Mouse (Mus musculus) stomach, embryonic 15.5 days (tissue): ENCODE measurements around the gene Galnt10. TPM values are rescaled to one million over a fixed set of nuclear protein-coding genes. Genes with fewer than 3 reads are reported as not detected.

ENCODE experiments used
- ATAC-seq: fragments of 200-750 bp; cut with Nextera tagmentation; 2 replicates; pipeline ENCODE4 v1.8.0; 2017; ENCODE audit warnings: low read depth, moderate number of reproducible peaks, moderate TSS enrichment; ENCODE audit not compliant: insufficient read depth, low FRiP score
- H3K27ac ChIP-seq: fragments of 300-500 bp; sonication (generic); 2 replicates; pipeline ENCODE4 v1.5.1; 2015; ENCODE audit warnings: mild to moderate bottlenecking, inconsistent platforms
- H3K27me3 ChIP-seq: fragments of 300-500 bp; sonication (generic); replicated peaks from 2 replicates; pipeline ENCODE4 v1.6.1; 2015; ENCODE audit warnings: inconsistent platforms
- H3K36me3 ChIP-seq: fragments of 300-500 bp; sonication (generic); 2 replicates; pipeline ENCODE4 v1.6.1; 2015; ENCODE audit warnings: inconsistent platforms
- H3K4me1 ChIP-seq: fragments of 300-500 bp; sonication (generic); 2 replicates; pipeline ENCODE4 v1.6.1; 2015; ENCODE audit warnings: inconsistent platforms
- H3K4me2 ChIP-seq: fragments of 300-500 bp; sonication (generic); 2 replicates; pipeline ENCODE4 v1.6.1; 2015; ENCODE audit warnings: mild to moderate bottlenecking, inconsistent platforms
- H3K4me3 ChIP-seq: fragments of 300-500 bp; sonication (generic); replicated peaks from 2 replicates; pipeline ENCODE4 v1.5.1; 2015; ENCODE audit warnings: inconsistent platforms
- H3K9ac ChIP-seq: fragments of 300-500 bp; sonication (generic); 2 replicates; pipeline ENCODE4 v1.6.1; 2015; ENCODE audit warnings: inconsistent platforms
- H3K9me3 ChIP-seq: fragments of 300-500 bp; sonication (generic); 2 replicates; pipeline ENCODE4 v1.6.1; 2016; ENCODE audit warnings: inconsistent platforms
- WGBS: fragments of 180-500 bp; shearing (Covaris S2); methylation state at CpG from one replicate; pipeline ENCODE4 v1.1.7; 2015; 5-methylcytosine and 5-hydroxymethylcytosine counted together
- polyA plus RNA-seq: library from polyadenylated mRNA; unstranded; fragments of >200 nt; fragmentation: Nextera tagmentation; extraction: Ambion mirVana; gene quantifications from 2 replicates; pipeline ENCODE4 v1.2.1, GENCODE M21; 2015

Gene Galnt10
- polyA plus RNA-seq, 1 experiment from 2014 or later, result 19.8 TPM

DNA sequence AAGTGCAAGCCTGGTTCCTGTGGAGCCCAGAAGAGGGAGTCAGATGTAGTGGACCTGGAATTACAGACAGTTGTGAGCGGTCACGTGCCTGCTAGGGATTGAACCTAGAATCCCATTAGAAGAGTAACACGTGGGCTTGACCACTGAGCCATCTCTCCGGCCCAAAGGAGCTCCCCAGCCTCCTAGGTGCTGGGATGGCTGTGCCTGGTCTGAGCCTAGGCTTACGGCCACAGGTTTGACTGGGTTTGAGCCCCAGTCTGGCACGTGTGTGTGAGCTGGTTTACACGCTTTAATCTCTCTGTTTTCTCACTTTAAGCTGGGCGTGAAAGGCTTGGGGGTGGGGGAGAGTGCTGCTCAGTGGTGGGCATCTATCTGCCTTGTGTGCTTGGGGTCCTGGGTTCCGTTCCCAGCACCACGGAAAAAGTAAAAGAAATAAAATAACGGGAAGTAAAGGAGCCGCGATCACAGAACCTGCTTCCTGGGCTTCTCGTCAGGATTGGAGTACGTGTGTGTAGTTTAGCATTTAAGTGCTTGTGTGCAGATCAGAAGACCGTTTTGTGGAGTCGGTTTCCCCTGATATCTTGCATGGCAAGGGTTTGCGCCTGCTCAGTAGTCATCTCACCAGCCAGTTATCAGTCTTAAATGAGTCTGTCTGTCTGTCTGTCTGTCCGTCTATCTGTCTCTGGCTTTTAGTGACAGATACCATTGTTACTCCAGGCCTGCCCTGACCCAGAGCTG lies 16.4 kb downstream of the Galnt10 start:
- H3K9me3 ChIP-seq, result no peaks in the 10 kb centered on the region
- H3K9ac ChIP-seq, result no peak overlapping the region
- 90% methylated on average over 19 of the region's 19 CpGs for WGBS
- H3K4me1 ChIP-seq, result peaks cover 2% of the 10 kb centered on the region; the same call in 1 of the 2 replicates
- no peaks in the 10 kb centered on the region for H3K36me3 ChIP-seq
- no peak overlapping the region for H3K4me3 ChIP-seq
- no peaks in the 10 kb centered on the region for H3K27me3 ChIP-seq
- H3K4me2 ChIP-seq, result no peak overlapping the region
- ATAC-seq, result no peak
- H3K27ac ChIP-seq, result no peak overlapping the region

DNA sequence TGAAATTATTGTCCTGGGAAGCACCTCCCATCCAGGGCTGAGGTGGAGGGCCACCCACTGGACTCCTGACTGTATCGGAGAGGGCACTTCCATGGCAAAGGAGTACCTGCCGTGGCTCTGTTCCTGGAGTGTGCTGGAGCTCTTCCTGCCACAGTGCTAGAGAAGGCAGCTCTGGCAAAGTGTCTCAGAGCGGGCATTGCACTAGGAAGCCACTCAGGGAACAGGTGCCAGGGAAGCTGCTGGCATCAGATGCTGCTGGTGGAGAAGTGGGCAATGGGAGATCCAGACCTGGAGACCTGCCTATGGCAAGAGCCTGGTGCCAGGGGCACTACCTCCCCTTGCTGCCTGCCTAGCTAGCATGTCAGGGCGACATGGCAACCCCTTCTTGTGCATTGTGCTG lies 17.0 kb downstream of the Galnt10 start:
- no peaks in the 10 kb centered on the region for H3K9me3 ChIP-seq
- no peak overlapping the region for H3K9ac ChIP-seq
- WGBS, result 89% methylated on average over 4 of the region's 4 CpGs
- H3K27ac ChIP-seq, result no peak overlapping the region
- H3K4me3 ChIP-seq, result no peak overlapping the region
- peaks cover 2% of the 10 kb centered on the region; the same call in 1 of the 2 replicates for H3K4me1 ChIP-seq
- ATAC-seq, result no peak
- no peak overlapping the region for H3K4me2 ChIP-seq
- H3K27me3 ChIP-seq, result no peaks in the 10 kb centered on the region
- no peaks in the 10 kb centered on the region for H3K36me3 ChIP-seq

DNA sequence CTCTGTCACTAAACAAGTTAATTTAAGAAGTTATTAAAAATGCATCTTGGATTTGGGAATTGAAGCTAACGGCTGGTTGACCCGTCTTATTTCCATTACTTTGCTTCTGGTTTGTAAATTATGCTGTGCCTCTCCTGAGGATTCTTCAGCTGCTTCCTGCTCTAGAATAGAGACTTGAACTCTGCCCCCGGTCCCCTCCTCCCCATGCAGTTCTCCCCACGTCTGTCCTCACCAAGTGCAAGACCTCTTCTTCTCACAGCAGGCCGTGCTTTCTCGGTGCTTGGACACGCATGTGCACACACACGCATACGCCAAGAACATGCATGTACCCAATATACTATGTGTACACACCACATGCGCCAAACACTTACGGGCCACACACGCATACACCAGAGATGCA lies 18.0 kb downstream of the Galnt10 start:
- H3K4me3 ChIP-seq, result no peak overlapping the region
- H3K4me2 ChIP-seq, result no peak overlapping the region
- no peak for ATAC-seq
- H3K9ac ChIP-seq, result no peak overlapping the region
- no peaks in the 10 kb centered on the region for H3K27me3 ChIP-seq
- no peaks in the 10 kb centered on the region; the same call in 1 of the 2 replicates for H3K4me1 ChIP-seq
- H3K27ac ChIP-seq, result no peak overlapping the region
- 83% methylated on average over 12 of the region's 12 CpGs for WGBS
- no peaks in the 10 kb centered on the region for H3K9me3 ChIP-seq
- H3K36me3 ChIP-seq, result no peaks in the 10 kb centered on the region

DNA sequence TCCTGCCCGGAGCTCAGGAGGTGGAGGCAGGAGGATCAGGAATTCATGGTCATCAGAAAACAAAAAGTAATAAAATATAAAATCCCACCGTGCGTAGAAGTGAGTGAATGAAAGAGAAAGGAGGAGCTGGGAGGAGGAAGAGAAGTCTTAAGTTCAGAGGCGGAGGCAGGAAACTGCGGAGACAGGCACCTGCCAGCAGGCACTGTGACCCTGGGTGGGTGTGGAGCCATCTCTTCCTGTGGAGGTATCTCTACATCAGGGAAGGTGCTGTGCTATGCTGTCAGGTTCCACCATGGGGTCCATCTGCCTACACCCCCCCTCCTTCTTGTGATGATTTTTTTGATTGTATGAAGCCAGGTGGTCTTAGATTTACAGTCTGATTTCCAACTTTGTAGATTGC lies 19.5 kb downstream of the Galnt10 start:
- H3K4me2 ChIP-seq, result no peak overlapping the region
- H3K9me3 ChIP-seq, result no peaks in the 10 kb centered on the region
- no peak overlapping the region for H3K27ac ChIP-seq
- no peaks in the 10 kb centered on the region; the same call in 1 of the 2 replicates for H3K4me1 ChIP-seq
- no peak overlapping the region for H3K9ac ChIP-seq
- no peak for ATAC-seq
- no peak overlapping the region for H3K4me3 ChIP-seq
- H3K36me3 ChIP-seq, result no peaks in the 10 kb centered on the region
- 78% methylated on average over 5 of the region's 5 CpGs for WGBS
- H3K27me3 ChIP-seq, result no peaks in the 10 kb centered on the region

DNA sequence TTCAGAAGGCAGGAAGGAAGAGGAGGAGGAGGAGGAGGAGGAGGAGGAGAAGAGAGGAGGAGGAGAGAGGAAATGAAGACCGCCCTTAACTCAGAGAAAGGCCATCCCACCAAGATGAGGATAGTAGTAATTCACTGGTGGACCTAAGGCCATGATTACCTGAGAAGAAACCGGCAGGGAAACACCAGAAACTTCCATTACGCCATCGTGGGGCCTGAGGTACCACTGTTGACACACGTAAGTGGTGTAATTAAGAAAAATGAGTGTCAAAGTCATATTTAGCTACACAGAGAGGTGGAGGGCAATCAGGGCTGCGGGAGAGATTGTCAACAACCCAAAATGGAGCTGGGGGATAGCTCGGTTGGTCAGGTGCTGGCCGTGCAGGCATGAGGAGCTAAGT lies 23.0 kb downstream of the Galnt10 start:
- no peak for ATAC-seq
- Histone ChIP-seq H3K27ac (no peak overlapping the region), H3K9ac (no peak overlapping the region), H3K27me3 (no peaks in the 10 kb centered on the region), H3K4me2 (no peak overlapping the region), H3K9me3 (no peaks in the 10 kb centered on the region), H3K4me1 (peaks cover 15% of the 10 kb centered on the region), H3K36me3 (no peaks in the 10 kb centered on the region), H3K4me3 (no peak overlapping the region)
- 84% methylated on average over 8 of the region's 8 CpGs for WGBS

DNA sequence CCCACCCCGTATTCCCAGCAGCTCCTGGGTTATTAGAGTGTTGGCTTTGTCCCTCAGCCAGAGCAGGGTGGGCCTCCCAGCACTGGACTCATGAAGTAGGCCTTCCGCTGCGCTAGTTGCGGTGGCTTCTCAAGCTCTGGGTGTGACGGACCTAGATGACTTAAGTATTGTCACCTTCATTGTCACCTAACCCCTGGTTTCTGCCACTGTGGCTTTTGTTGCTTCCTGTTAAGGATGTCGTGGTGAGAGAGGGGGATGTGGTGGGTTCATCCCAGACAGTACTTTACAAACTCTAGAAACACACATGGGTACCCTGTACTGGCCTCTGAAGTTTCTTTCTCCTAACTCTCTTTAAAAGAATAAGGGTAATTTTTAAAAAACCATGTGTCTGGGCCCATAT lies 24.3 kb downstream of the Galnt10 start:
- WGBS, result 69% methylated on average over 6 of the region's 6 CpGs
- H3K4me2 ChIP-seq, result no peak overlapping the region
- peaks cover 22% of the 10 kb centered on the region for H3K4me1 ChIP-seq
- ATAC-seq, result no peak
- H3K4me3 ChIP-seq, result no peak overlapping the region
- H3K27ac ChIP-seq, result no peak overlapping the region
- no peak overlapping the region for H3K9ac ChIP-seq
- H3K9me3 ChIP-seq, result no peaks in the 10 kb centered on the region
- H3K27me3 ChIP-seq, result no peaks in the 10 kb centered on the region
- H3K36me3 ChIP-seq, result no peaks in the 10 kb centered on the region

DNA sequence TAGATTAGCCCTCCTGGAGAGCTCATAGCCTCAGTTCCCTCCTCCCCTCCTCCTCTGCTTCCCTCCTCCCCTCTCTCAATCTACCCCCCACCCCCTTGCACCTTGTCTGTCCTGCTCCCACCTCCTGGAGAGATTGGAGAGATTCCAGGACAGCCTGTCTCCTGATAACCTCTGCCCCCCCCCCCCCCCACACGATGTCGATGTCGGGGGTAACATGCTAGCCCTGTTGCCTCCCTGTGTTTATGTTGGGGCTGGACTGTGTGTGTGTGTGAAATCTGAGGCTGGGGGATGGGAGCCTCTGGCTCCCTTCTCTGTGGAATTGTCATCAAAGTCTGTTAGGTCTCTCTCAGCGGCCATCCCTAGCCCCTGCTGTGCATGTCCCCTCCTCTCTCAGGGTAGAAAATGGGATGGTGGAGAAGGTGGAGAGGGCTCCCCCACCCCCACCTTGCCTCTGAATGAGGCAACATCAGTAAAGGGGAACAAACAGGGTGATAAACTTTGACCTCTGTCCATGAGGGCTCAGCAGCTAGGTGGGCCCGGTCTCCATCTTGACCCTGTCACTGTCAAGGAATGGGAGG lies 26.0 kb downstream of the Galnt10 start:
- Histone ChIP-seq H3K9me3 (no peaks in the 10 kb centered on the region), H3K9ac (no peak overlapping the region), H3K4me3 (no peak overlapping the region), H3K27me3 (no peaks in the 10 kb centered on the region), H3K27ac (no peak overlapping the region), H3K4me1 (peaks cover 22% of the 10 kb centered on the region), H3K4me2 (no peak overlapping the region), H3K36me3 (no peaks in the 10 kb centered on the region)
- no peak; the same call in 1 of the 2 replicates for ATAC-seq
- 17% methylated on average over 5 of the region's 5 CpGs for WGBS

DNA sequence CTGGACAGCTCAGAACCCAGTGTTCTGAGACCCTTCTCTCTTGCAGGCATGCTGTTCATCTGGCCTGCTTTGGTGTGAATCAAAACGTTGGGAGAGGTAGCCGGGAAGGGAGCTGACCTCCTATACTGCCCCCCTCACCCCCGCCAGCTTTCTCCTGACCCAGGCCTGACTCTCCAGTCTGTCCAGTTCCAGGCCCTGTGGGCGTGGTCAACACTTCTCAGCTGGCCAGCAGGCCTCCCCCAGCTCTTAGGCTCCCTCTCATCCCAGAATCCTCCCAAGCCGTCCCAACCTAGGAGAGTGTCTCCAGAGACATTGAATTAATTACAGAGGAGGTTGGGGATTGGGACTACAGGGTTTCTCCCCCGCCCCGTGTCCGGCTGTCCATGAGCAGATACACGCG lies 26.6 kb downstream of the Galnt10 start:
- Histone ChIP-seq H3K4me1 (peaks cover 22% of the 10 kb centered on the region), H3K27me3 (no peaks in the 10 kb centered on the region), H3K4me3 (no peak overlapping the region), H3K27ac (no peak overlapping the region), H3K36me3 (no peaks in the 10 kb centered on the region), H3K9ac (no peak overlapping the region), H3K9me3 (no peaks in the 10 kb centered on the region), H3K4me2 (no peak overlapping the region)
- ATAC-seq, result no peak
- 52% methylated on average over 10 of the region's 10 CpGs for WGBS

DNA sequence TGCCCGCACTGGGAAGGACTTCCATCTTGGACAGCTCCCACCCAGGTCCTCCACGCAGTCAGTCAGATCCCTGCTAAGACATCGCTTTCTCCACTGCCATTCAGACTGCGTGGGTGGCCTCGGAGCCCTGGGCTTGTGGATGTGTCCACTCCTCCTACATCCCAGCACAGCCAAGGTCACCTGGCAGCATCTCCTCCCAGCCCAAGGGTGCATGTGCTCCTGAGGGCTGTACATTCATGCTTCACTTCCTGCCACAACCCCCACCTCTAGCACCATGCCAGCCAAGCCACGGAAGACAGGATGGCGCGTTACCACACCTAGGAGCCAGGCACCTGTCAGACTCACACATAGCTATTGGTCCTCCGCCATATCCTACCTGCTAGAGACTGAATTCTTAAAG lies 27.8 kb downstream of the Galnt10 start:
- no peaks in the 10 kb centered on the region for H3K9me3 ChIP-seq
- H3K4me1 ChIP-seq, result peaks cover 30% of the 10 kb centered on the region
- H3K27ac ChIP-seq, result no peak overlapping the region
- H3K36me3 ChIP-seq, result no peaks in the 10 kb centered on the region
- ATAC-seq, result no peak
- no peak overlapping the region for H3K4me2 ChIP-seq
- no peak overlapping the region for H3K9ac ChIP-seq
- H3K4me3 ChIP-seq, result no peak overlapping the region
- 84% methylated on average over 9 of the region's 9 CpGs for WGBS
- no peaks in the 10 kb centered on the region for H3K27me3 ChIP-seq

DNA sequence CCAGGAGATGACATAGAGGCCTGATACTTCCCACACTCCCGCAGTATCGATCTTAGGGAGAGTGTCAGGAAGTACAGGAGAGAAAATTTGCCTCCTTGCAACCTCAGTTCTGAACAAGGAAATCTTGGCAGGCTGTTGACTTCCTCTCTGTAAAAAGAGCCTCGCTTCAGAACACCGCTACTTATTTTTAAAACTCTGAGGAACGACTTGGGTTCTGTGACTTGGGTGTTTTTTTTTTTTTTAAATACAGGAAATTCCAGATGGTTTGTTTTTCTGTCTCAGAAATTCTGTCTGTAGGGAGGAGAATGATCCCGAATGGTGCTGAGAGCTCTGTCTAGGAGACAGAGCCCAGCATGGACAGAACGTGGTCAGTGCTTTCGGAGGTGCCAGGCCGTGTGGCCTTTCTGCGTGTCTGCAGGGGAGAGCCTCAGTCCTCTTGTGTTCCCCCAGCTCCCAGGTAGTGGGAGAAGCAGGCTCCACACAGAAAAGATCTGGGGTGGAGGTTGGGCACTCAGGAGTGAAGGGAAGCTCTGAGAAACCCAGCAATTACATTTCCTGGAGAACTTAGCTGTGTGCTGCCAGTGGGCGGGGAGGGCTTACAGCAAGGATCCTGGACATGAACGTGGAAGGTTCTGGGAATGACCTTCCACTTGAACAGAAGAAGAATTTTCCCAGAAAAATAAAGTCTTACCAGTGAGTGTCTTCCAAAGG lies 28.9 kb downstream of the Galnt10 start:
- ATAC-seq, result no peak
- H3K4me3 ChIP-seq, result no peak overlapping the region
- H3K9ac ChIP-seq, result no peak overlapping the region
- 37% methylated on average over 12 of the region's 12 CpGs for WGBS
- no peaks in the 10 kb centered on the region for H3K36me3 ChIP-seq
- H3K27ac ChIP-seq, result peak overlapping the region; percentile 92
- H3K9me3 ChIP-seq, result no peaks in the 10 kb centered on the region
- peak overlapping the region; percentile 21; the same call in 1 of the 2 replicates for H3K4me2 ChIP-seq
- H3K4me1 ChIP-seq, result peaks cover 30% of the 10 kb centered on the region
- no peaks in the 10 kb centered on the region for H3K27me3 ChIP-seq

DNA sequence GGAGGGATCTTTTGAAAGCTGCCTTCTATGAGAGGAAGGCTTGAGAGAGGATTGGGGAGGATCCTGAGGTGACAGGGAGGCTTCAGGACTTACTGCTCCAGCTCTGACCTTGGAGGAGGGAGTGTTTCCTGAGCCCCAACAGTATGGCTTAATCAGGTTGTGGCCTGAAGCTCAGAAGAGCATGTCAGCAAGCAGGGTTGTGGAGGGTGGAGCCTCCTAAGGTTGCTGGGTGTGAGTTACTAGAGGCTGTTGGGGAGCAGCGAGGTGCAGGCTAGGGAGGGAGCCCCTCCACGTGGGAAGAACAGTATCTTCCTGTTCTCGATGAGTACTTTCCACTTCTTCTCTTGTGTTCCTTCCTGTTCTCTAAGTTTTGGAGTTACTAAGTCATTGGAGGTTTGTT lies 32.0 kb downstream of the Galnt10 start:
- 60% methylated on average over 3 of the region's 3 CpGs for WGBS
- Histone ChIP-seq H3K9me3 (no peaks in the 10 kb centered on the region), H3K27me3 (no peaks in the 10 kb centered on the region), H3K4me1 (peaks cover 29% of the 10 kb centered on the region), H3K9ac (no peak overlapping the region), H3K4me3 (no peak overlapping the region), H3K4me2 (no peak overlapping the region), H3K36me3 (no peaks in the 10 kb centered on the region), H3K27ac (no peak overlapping the region)
- ATAC-seq, result no peak

DNA sequence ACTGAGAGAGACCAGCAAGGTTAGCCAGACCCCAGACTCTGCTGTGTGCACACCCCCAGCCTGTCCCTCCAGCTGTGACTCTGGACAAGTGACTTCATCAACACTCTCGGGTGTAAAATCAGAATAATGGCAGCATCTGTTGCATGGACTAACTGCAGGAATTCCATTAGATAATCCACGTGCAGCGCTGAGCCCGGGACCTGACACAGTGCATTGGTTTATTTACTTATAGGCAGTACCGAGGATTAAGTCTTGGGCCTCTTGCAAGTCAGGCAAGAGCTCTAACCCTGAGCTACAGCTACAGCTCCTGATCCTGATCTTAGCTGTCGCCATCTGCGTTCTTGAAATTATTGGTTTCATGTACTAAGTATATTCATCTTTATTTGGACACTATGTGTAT lies 37.3 kb downstream of the Galnt10 start:
- H3K36me3 ChIP-seq, result no peaks in the 10 kb centered on the region
- no peaks in the 10 kb centered on the region for H3K9me3 ChIP-seq
- WGBS, result 22% methylated on average over 7 of the region's 7 CpGs
- no peak overlapping the region for H3K27ac ChIP-seq
- H3K4me2 ChIP-seq, result no peak overlapping the region
- ATAC-seq, result peak; percentile 42; the same call in 1 of the 2 replicates
- no peak overlapping the region for H3K4me3 ChIP-seq
- H3K9ac ChIP-seq, result no peak overlapping the region
- no peaks in the 10 kb centered on the region for H3K27me3 ChIP-seq
- H3K4me1 ChIP-seq, result peaks cover 31% of the 10 kb centered on the region
